Mouse (Mus musculus) layer of hippocampus, adult 18-20 months (tissue): ENCODE results near the gene Usp6nl. TPM values are rescaled to one million over a fixed set of nuclear protein-coding genes. Genes with fewer than 3 reads are reported as not detected.

Experiments
- DNase-seq, 2 experiments: peaks; one replicate each; pipeline ENCODE4 v3.0.0; 2022; ENCODE audit warnings: low spot score in 2 of 2
- total RNA-seq, 2 experiments: library from RNA; stranded (reverse); gene quantifications; 2 replicates each; pipeline ENCODE4 v1.2.3; 2021

Gene Usp6nl
- total RNA-seq, 2 experiments from 2014 or later: 11.8 to 12.5 TPM

- DNase-seq: no peak
Observed at GRCm38 (mm10) chr2:6466396-6466795, 143.9 kb downstream of the Usp6nl start.

GRCm38 (mm10) chr2:6467318-6467717 lies 144.9 kb downstream of the Usp6nl start:
- DNase-seq: no peak

GRCm38 (mm10) chr2:6469164-6469563 lies 146.7 kb downstream of the Usp6nl start:
- DNase-seq: peak in 1 of 2 experiments; percentile 75

GRCm38 (mm10) chr2:6471110-6471611 lies 148.7 kb downstream of the Usp6nl start:
- no peak for DNase-seq

- no peak for DNase-seq
Observed at GRCm38 (mm10) chr2:6473829-6474228, 151.4 kb downstream of the Usp6nl start.

- DNase-seq: no peak
Observed at GRCm38 (mm10) chr2:6477884-6478283, 155.4 kb downstream of the Usp6nl start.

- peak in 1 of 2 experiments; percentile 32 for DNase-seq
Observed at GRCm38 (mm10) chr2:6478361-6478965, 156.0 kb downstream of the Usp6nl start.

GRCm38 (mm10) chr2:6478966-6479391 lies 156.5 kb downstream of the Usp6nl start:
- DNase-seq: no peak

- DNase-seq: no peak
Observed at GRCm38 (mm10) chr2:6479620-6480019, 157.2 kb downstream of the Usp6nl start.

GRCm38 (mm10) chr2:6481966-6482365 lies 159.5 kb downstream of the Usp6nl start:
- DNase-seq: no peak

GRCm38 (mm10) chr2:6482411-6482810 lies 159.9 kb downstream of the Usp6nl start:
- DNase-seq: no peak

GRCm38 (mm10) chr2:6483081-6483992 lies 160.9 kb downstream of the Usp6nl start:
- no peak for DNase-seq

GRCm38 (mm10) chr2:6484179-6484578 lies 161.7 kb downstream of the Usp6nl start:
- no peak for DNase-seq

- DNase-seq: no peak
Observed at GRCm38 (mm10) chr2:6487566-6488488, 165.4 kb downstream of the Usp6nl start.

GRCm38 (mm10) chr2:6488489-6489056 lies 166.1 kb downstream of the Usp6nl start:
- DNase-seq: peak; percentile 39 to 69

- DNase-seq: no peak
Observed at GRCm38 (mm10) chr2:6490076-6490475, 167.6 kb downstream of the Usp6nl start.

GRCm38 (mm10) chr2:6490870-6491269 lies 168.4 kb downstream of the Usp6nl start:
- DNase-seq: no peak

- DNase-seq: no peak
Observed at GRCm38 (mm10) chr2:6493886-6494285, 171.4 kb downstream of the Usp6nl start.
